8 mouse cellular contexts compared by ENCODE assay signal in the genomic region with DNA sequence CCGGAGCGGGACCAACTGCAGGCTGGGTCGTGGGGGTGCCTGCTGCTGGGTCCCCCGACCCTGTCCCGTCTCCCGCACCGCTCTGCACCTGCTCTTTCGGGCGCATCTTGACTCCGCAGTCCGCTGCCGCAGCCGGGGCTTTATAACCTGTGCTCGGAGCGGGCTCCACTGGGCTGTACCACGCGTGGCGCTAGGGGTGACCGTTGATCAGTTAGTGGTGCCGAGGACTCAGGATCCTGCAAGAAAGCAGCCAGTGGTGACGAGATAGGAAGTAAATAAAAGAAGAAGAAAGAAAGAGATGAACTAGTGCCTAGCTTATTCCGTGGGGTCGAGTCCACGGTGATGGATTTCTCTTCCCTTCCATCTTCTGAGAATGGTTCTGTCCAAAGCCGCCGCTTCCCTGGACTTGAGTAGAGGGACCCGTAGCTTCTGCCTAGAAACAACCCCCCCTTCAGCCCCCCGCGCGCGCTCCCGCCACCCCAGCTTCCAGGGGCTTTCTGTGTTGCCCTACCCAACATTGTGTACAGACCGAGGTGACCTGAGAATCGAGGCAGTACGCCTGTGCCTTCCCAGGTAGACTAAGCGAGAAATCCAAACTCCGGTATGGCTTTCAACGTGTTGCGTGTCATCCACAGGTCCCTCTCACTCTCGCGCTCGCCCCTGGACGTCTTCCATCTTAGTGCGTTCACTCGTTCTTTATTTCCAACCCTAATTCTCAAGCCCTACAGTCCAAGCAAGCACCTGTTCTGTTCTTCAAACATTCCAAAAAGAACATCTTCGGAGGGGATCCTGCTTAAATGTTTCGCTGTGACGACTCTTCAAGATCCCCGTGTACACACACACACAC. TPM values are rescaled to one million over a fixed set of nuclear protein-coding genes. Genes with fewer than 3 reads are reported as not detected.
DNase-seq lines count a peak whose midpoint lies in the region; ATAC-seq lines count a peak whose summit lies in the region.

A gene (minus strand): TSS at position 157 of the 847 bp plus-strand sequence.

- H3K4me1 ChIP-seq in hindbrain, embryonic 16.5 days (ENCODE audit: control insufficient read depth, insufficient read depth, low read depth, low read length): peaks cover 16% of the 10 kb centered on the region

- peak within 1 kb of the TSS; percentile 59 for H3K4me2 ChIP-seq in hindbrain, embryonic 16.5 days (ENCODE audit: low read length)

- 1% methylated on average over 49 of the region's 49 CpGs for WGBS in hindbrain, embryonic 16.5 days

- no peaks in the 10 kb centered on the region; the same call in 1 of the 2 replicates for H3K36me3 ChIP-seq in hindbrain, embryonic 16.5 days (ENCODE audit: control insufficient read depth, insufficient read depth, low read length)

- peak; percentile 81 for ATAC-seq in hindbrain, embryonic 16.5 days

- H3K27ac ChIP-seq in hindbrain, embryonic 16.5 days (ENCODE audit: low read depth, low read length): peak within 1 kb of the TSS; percentile 74

- no peaks in the 10 kb centered on the region for H3K27me3 ChIP-seq in hindbrain, embryonic 16.5 days (replicated peaks; ENCODE audit: control insufficient read depth, insufficient read depth, low read length)

- DNase-seq in R1 (ENCODE audit: low read depth, low spot score): peak; percentile 92
- peak; percentile 84 to 88 for DNase-seq in cerebellum, postnatal 10 days
- DNase-seq in frontal cortex, postnatal 25 days (ENCODE audit: low spot score in 2 of 2): peak; percentile 63 to 69
- DNase-seq in left cerebral cortex, adult 18-20 months (ENCODE audit: low spot score in 2 of 2): peak; percentile 74
- DNase-seq in lung, postnatal 36 days: peak; percentile 79
- DNase-seq in retina, adult 2 months (ENCODE audit: low read depth, low spot score): peak; percentile 82
- DNase-seq in thymus, postnatal 36 days: peak; percentile 55 to 60

- peak within 1 kb of the TSS; percentile 75 for H3K9ac ChIP-seq in hindbrain, embryonic 16.5 days (ENCODE audit: low read depth, low read length)

- peak within 1 kb of the TSS; percentile 64 for H3K4me3 ChIP-seq in hindbrain, embryonic 16.5 days (ENCODE audit: low read length)

- no peaks in the 10 kb centered on the region for H3K9me3 ChIP-seq in hindbrain, embryonic 16.5 days (ENCODE audit: control insufficient read depth, low read length)

RNA-seq across cellular contexts. Expression of the gene that starts here (rescaled TPM):
- 316 and 333 TPM in 2 replicates for polyA plus RNA-seq in hindbrain, embryonic 16.5 days (2015; fragmentation: Nextera tagmentation; extraction: Ambion mirVana)
- 100 to 1,000 TPM; 147 to 179 TPM for total RNA-seq in left cerebral cortex, adult 18-20 months (2021)

Comparison
In these comparisons a context has a peak if more than half of its experiments do, and no peak if none do; other contexts are left out.
1. Peak in every context shown above with its lines: DNase-seq, ATAC-seq, H3K4me3 ChIP-seq and H3K27ac ChIP-seq.